Mouse (Mus musculus) CD4-positive helper T cell, adult 2 months (primary cell): Measurements from ENCODE around the gene Cdc26.

ENCODE experiments used
- DNase-seq: peaks from one replicate; pipeline ENCODE4 v3.0.0-alpha.2; 2012; ENCODE audit warnings: low read depth, missing footprints, low spot score

Cdc26 gene

GRCm38 (mm10) chr4:62408601-62409282 lies at the start of gene Cdc26, which contains the start of gene Prpf4:
TSS of gene Cdc26 (minus strand) at chr4:62408642.
TSS of gene Prpf4 (plus strand) at chr4:62408797.
- DNase-seq: peak; percentile 99

- DNase-seq: peak; percentile 52
Measured at GRCm38 (mm10) chr4:62454995-62455394, 46.6 kb upstream of the Cdc26 start.

GRCm38 (mm10) chr4:62440986-62441385 lies 32.5 kb upstream of the Cdc26 start:
- no peak for DNase-seq

- no peak for DNase-seq
Measured at GRCm38 (mm10) chr4:62440544-62440943, 32.1 kb upstream of the Cdc26 start.

- DNase-seq: no peak
Measured at GRCm38 (mm10) chr4:62439793-62440192, 31.4 kb upstream of the Cdc26 start.

GRCm38 (mm10) chr4:62437871-62438270 lies 29.4 kb upstream of the Cdc26 start:
- DNase-seq: no peak

- DNase-seq: no peak
Measured at GRCm38 (mm10) chr4:62437256-62437778, 28.9 kb upstream of the Cdc26 start.

- no peak for DNase-seq
Measured at GRCm38 (mm10) chr4:62435081-62435480, 26.6 kb upstream of the Cdc26 start, which contains the start of gene Rnf183. TSS of gene Rnf183 (minus strand) at chr4:62435252.

- DNase-seq: no peak
Measured at GRCm38 (mm10) chr4:62433939-62434870, 25.8 kb upstream of the Cdc26 start.

GRCm38 (mm10) chr4:62431522-62431921 lies 23.1 kb upstream of the Cdc26 start:
- DNase-seq: no peak

GRCm38 (mm10) chr4:62430678-62431077 lies 22.2 kb upstream of the Cdc26 start:
- no peak for DNase-seq

- no peak for DNase-seq
Measured at GRCm38 (mm10) chr4:62429616-62430015, 21.2 kb upstream of the Cdc26 start.

GRCm38 (mm10) chr4:62427978-62428758 lies 19.7 kb upstream of the Cdc26 start:
- DNase-seq: no peak

GRCm38 (mm10) chr4:62425891-62426290 lies 17.4 kb upstream of the Cdc26 start:
- no peak for DNase-seq

- DNase-seq: no peak
Measured at GRCm38 (mm10) chr4:62419091-62419490, 10.6 kb upstream of the Cdc26 start.

GRCm38 (mm10) chr4:62418448-62418847 lies 10.0 kb upstream of the Cdc26 start:
- no peak for DNase-seq

- DNase-seq: no peak
Measured at GRCm38 (mm10) chr4:62411606-62412005, 3.2 kb upstream of the Cdc26 start.

GRCm38 (mm10) chr4:62410325-62410724 lies 1.9 kb upstream of the Cdc26 start:
- DNase-seq: no peak

GRCm38 (mm10) chr4:62409615-62410014 lies 1.2 kb upstream of the Cdc26 start:
- DNase-seq: peak; percentile 28

- DNase-seq: peak; percentile 82
Measured at GRCm38 (mm10) chr4:62407730-62408582, 486 bp downstream of the Cdc26 start.

- DNase-seq: no peak
Measured at GRCm38 (mm10) chr4:62406133-62406532, 2.3 kb downstream of the Cdc26 start.
